Mouse (Mus musculus): ENCODE measurements around the gene Adcy3.

Gene Adcy3

GRCm38 (mm10) chr12:4132941-4133846 is at the start of gene Adcy3:
Gene Adcy3 (plus strand): TSS chr12:4133103.
- DNase-seq (ENCODE audit: low spot score), result peak; percentile 41

GRCm38 (mm10) chr12:4083441-4083840 is 49.5 kb upstream of the Adcy3 start:
- DNase-seq (ENCODE audit: low spot score), result no peak

GRCm38 (mm10) chr12:4107383-4107782 is 25.5 kb upstream of the Adcy3 start:
- DNase-seq (ENCODE audit: low spot score), result peak; percentile 76

DNA sequence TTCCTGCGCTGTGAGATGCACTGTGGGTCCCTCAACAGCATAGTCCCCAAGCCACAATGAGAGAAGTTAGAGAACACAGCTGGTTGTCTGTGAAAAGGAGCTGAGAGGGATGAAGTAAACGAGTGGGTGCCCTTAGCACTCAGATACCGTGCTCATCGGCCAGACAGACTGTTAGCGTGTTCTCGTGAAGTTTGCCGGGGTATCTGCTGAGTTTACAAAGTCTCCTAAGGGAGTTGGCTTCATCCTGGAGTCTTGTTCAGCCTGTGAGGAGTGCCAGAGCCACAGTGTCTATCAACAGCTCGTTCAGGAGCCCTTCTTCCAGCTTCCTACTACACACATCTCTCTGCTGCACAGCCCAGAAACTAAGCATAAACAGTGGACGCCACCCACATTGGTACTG is 16.8 kb upstream of the Adcy3 start:
- no peak for DNase-seq (ENCODE audit: low spot score)

GRCm38 (mm10) chr12:4117136-4117535 is 15.8 kb upstream of the Adcy3 start:
- no peak for DNase-seq (ENCODE audit: low spot score)

- DNase-seq (ENCODE audit: low spot score), result no peak
Measured at GRCm38 (mm10) chr12:4117579-4117978, 15.3 kb upstream of the Adcy3 start.

- no peak for DNase-seq (ENCODE audit: low spot score)
Measured at GRCm38 (mm10) chr12:4127346-4127745, 5.6 kb upstream of the Adcy3 start.

- DNase-seq (ENCODE audit: low spot score), result no peak
Measured at GRCm38 (mm10) chr12:4133847-4134212, 927 bp downstream of the Adcy3 start.

GRCm38 (mm10) chr12:4143179-4143578 is 10.3 kb downstream of the Adcy3 start:
- no peak for DNase-seq (ENCODE audit: low spot score)

GRCm38 (mm10) chr12:4150936-4151335 is 18.0 kb downstream of the Adcy3 start:
- no peak for DNase-seq (ENCODE audit: low spot score)

GRCm38 (mm10) chr12:4151969-4152368 is 19.1 kb downstream of the Adcy3 start:
- DNase-seq (ENCODE audit: low spot score), result no peak

DNA sequence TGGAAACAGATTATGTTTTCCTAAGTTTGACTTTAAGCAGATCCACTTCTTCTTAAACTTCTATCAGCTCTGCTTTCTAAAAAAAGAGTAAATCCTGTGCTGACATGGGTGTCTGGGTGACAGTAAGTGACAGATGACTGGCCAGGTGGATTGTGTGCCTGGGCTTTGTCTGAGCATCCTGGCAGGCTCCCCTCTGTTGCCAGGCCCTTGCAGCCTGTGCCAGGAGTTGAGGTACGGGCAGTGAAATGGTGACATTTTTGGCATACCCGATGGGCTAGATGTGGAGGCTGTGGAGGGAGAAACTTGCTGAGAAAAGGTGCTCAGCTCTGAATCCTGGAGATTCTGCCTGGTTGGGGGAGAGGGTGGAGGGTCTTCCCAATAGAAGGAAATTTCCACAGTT is 24.6 kb downstream of the Adcy3 start:
- no peak for DNase-seq (ENCODE audit: low spot score)

GRCm38 (mm10) chr12:4158179-4158578 is 25.3 kb downstream of the Adcy3 start:
- DNase-seq (ENCODE audit: low spot score), result no peak

GRCm38 (mm10) chr12:4158868-4159632 is 26.1 kb downstream of the Adcy3 start:
- no peak for DNase-seq (ENCODE audit: low spot score)

- DNase-seq (ENCODE audit: low spot score), result no peak
Measured at GRCm38 (mm10) chr12:4160322-4160721, 27.4 kb downstream of the Adcy3 start.

- DNase-seq (ENCODE audit: low spot score), result no peak
Measured at GRCm38 (mm10) chr12:4162886-4163285, 30.0 kb downstream of the Adcy3 start.

DNA sequence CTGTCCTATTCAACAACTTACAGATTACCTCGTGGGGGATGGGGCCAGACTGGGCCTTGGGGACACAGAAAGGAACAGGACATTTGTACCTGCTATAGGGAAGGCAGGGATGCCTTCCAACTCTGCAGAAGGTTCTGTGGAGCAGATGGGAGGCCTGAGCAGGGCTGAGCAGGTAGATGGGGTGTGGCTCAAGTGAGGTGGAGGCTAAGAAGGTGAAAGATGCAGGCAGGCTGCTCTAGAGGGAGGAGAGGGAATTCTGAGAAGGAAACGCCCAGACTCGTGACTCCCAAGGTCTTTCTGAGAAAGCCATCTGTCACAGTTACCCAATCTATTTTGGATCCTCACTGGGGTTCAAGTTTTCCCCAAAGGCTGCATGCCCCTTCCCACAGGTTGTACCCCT is 34.1 kb downstream of the Adcy3 start:
- DNase-seq (ENCODE audit: low spot score), result no peak

GRCm38 (mm10) chr12:4169058-4169457 is 36.2 kb downstream of the Adcy3 start:
- DNase-seq (ENCODE audit: low spot score), result no peak

- no peak for DNase-seq (ENCODE audit: low spot score)
Measured at GRCm38 (mm10) chr12:4169622-4170021, 36.7 kb downstream of the Adcy3 start.

DNA sequence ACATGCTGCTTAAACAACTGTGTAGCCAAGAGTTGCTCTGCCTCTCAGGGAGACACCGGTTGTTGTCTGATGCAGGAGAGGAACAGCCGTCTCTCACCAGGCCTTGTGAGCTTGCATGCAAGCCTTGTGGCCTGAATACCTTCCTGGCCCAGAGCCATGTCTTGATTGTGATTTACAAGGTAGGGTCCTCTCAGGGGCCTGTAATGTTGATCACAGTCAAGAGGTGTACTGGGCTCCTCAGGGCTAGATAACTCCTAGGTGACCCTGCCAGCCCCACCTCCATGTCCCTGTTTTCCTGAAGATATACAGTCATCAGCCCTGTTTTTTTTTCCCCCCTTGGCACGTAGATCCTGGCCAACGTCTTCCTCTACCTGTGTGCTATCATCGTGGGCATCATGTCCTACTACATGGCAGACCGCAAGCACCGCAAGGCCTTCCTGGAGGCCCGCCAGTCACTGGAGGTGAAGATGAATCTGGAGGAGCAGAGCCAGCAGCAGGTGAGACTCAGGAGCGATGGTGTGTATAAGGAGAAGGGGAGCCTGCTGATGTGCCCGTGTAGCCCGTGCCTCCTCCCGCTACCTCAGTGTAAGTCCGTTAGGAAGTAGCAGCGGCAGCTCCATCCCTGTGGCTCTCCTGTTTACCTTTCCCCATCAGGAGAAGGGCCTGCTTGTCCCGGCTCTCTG is 40.3 kb downstream of the Adcy3 start:
- DNase-seq (ENCODE audit: low spot score), result no peak

- no peak for DNase-seq (ENCODE audit: low spot score)
Measured at GRCm38 (mm10) chr12:4178839-4179238, 45.9 kb downstream of the Adcy3 start.

- no peak for DNase-seq (ENCODE audit: low spot score)
Measured at GRCm38 (mm10) chr12:4179671-4180233, 46.8 kb downstream of the Adcy3 start.

Data from urinary bladder, postnatal 25 days (tissue).